Mouse (Mus musculus) stomach, embryonic 15.5 days (tissue): ENCODE results near the gene Lingo4. TPM values are rescaled to one million over a fixed set of nuclear protein-coding genes. Genes with fewer than 3 reads are reported as not detected.
A peak's percentile ranks its signal among the peaks of the same experiment; 100 is the strongest.

Experiments
- ATAC-seq: fragments of 200-750 bp; cut with Nextera tagmentation; 2 replicates; pipeline ENCODE4 v1.8.0; 2017; ENCODE audit warnings: low read depth, moderate number of reproducible peaks, moderate TSS enrichment; ENCODE audit not compliant: insufficient read depth, low FRiP score
- H3K27ac ChIP-seq: fragments of 300-500 bp; sonication (generic); 2 replicates; pipeline ENCODE4 v1.5.1; 2015; ENCODE audit warnings: mild to moderate bottlenecking, inconsistent platforms
- H3K27me3 ChIP-seq: fragments of 300-500 bp; sonication (generic); replicated peaks from 2 replicates; pipeline ENCODE4 v1.6.1; 2015; ENCODE audit warnings: inconsistent platforms
- H3K36me3 ChIP-seq: fragments of 300-500 bp; sonication (generic); 2 replicates; pipeline ENCODE4 v1.6.1; 2015; ENCODE audit warnings: inconsistent platforms
- H3K4me1 ChIP-seq: fragments of 300-500 bp; sonication (generic); 2 replicates; pipeline ENCODE4 v1.6.1; 2015; ENCODE audit warnings: inconsistent platforms
- H3K4me2 ChIP-seq: fragments of 300-500 bp; sonication (generic); 2 replicates; pipeline ENCODE4 v1.6.1; 2015; ENCODE audit warnings: mild to moderate bottlenecking, inconsistent platforms
- H3K4me3 ChIP-seq: fragments of 300-500 bp; sonication (generic); replicated peaks from 2 replicates; pipeline ENCODE4 v1.5.1; 2015; ENCODE audit warnings: inconsistent platforms
- H3K9ac ChIP-seq: fragments of 300-500 bp; sonication (generic); 2 replicates; pipeline ENCODE4 v1.6.1; 2015; ENCODE audit warnings: inconsistent platforms
- H3K9me3 ChIP-seq: fragments of 300-500 bp; sonication (generic); 2 replicates; pipeline ENCODE4 v1.6.1; 2016; ENCODE audit warnings: inconsistent platforms
- WGBS: fragments of 180-500 bp; shearing (Covaris S2); methylation state at CpG from one replicate; pipeline ENCODE4 v1.1.7; 2015; 5-methylcytosine and 5-hydroxymethylcytosine counted together
- polyA plus RNA-seq: library from polyadenylated mRNA; unstranded; fragments of >200 nt; fragmentation: Nextera tagmentation; extraction: Ambion mirVana; gene quantifications from 2 replicates; pipeline ENCODE4 v1.2.1, GENCODE M21; 2015

The Lingo4 gene
- polyA plus RNA-seq, 1 experiment from 2014 or later = 0.51 TPM

DNA sequence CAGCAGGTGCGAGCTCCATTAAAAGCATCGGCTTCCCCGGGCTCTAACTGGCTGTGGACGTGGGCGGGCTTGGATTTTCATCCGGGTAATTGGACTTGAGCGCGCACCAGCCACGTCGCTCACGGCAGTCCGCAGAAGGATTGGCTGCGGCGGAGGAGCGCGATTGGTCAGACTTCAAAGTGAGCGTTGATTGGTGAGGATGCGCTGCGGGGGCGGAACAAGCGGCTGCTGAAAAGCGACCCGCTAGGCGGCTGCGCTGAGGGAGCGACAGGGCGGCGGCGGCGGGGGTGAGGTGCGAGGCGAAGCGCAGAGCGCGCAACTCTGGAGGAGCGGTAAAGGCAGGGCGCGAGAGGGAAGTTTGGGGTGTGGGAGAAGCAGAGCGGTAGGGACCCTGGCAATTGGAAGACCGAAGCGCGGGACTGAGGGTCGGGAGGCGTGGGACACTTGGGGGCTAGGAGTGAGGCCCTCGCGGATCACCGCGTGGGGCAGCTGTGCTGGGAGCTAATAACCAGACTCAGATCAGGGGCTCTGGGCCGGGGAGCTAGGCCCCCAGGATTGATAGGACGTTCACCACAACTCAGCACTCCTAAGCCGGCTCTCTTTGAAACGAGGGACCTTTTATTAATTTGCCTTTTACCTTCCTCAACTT, 14.8 kb downstream of the Lingo4 start, which contains the start of gene Tdrkh:
Gene Tdrkh, plus strand, starts transcription at position 243 of the 649 bp plus-strand sequence.
- H3K36me3 ChIP-seq = no peaks in the 10 kb centered on the region
- peak within 1 kb of the TSS; percentile 17; the same call in 1 of the 2 replicates for H3K9ac ChIP-seq
- H3K4me3 ChIP-seq = peak within 1 kb of the TSS; percentile 55
- peaks cover 10% of the 10 kb centered on the region for H3K4me1 ChIP-seq
- no peaks in the 10 kb centered on the region for H3K27me3 ChIP-seq
- H3K27ac ChIP-seq = no peak within 1 kb of the TSS
- H3K4me2 ChIP-seq = peak within 1 kb of the TSS; percentile 95
- no peaks in the 10 kb centered on the region for H3K9me3 ChIP-seq
- WGBS = 9% methylated on average over 52 of the region's 52 CpGs
- ATAC-seq = peak; percentile 98

DNA sequence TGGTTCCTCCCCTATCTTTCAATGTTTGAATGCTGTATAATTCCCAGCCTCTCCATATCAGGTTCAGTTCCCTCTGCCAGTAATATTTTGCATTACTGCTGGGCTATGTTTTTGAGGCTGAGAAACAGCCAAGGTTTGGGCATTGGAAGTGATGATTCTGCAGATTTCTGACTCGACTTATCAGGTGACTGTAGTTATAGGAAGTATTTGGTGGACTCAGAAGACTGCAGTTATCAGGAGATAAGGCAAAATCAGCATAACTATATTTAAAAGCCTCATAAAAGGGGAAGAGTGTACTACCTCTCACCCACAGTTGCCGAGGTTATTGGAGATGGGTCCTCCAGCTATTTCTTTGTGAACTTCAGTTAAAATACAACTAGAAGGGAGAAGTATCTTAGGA, 32.7 kb downstream of the Lingo4 start:
- Histone ChIP-seq H3K27ac (no peak overlapping the region), H3K9me3 (no peaks in the 10 kb centered on the region), H3K4me1 (no peaks in the 10 kb centered on the region), H3K36me3 (no peaks in the 10 kb centered on the region), H3K4me3 (no peak overlapping the region), H3K9ac (no peak overlapping the region), H3K4me2 (no peak overlapping the region), H3K27me3 (no peaks in the 10 kb centered on the region)
- no peak for ATAC-seq
- WGBS = 67% methylated on average over 2 of the region's 2 CpGs

DNA sequence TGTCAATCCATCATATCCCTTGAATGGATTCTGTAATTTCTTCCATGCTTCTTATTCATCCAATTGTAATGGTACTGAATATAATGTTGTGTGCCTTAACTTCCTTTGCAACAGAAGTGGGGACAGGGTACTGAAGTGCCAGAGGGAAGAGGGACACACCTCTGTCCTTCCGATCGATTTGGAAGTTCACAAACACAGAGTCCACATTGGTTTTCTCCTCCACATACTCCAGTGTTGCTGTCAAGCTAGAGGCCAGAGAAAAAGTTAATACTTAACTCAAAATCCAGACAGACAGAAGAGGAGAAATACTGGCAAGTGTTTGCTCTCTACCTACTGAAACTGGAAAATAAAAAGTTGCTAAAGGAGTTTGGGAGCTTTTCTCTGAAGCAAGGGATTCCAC, 36.0 kb downstream of the Lingo4 start:
- no peak overlapping the region for H3K9ac ChIP-seq
- no peak overlapping the region for H3K4me3 ChIP-seq
- no peaks in the 10 kb centered on the region for H3K4me1 ChIP-seq
- ATAC-seq = no peak
- WGBS = 68% methylated on average over 2 of the region's 2 CpGs
- H3K27me3 ChIP-seq = no peaks in the 10 kb centered on the region
- no peak overlapping the region for H3K27ac ChIP-seq
- no peaks in the 10 kb centered on the region for H3K9me3 ChIP-seq
- no peak overlapping the region for H3K4me2 ChIP-seq
- H3K36me3 ChIP-seq = no peaks in the 10 kb centered on the region

- WGBS = 81% methylated on average over 9 of the region's 9 CpGs
- ATAC-seq = no peak
Measured at GRCm38 (mm10) chr3:94436420-94436819, 38.1 kb downstream of the Lingo4 start.

GRCm38 (mm10) chr3:94441182-94441581, 42.9 kb downstream of the Lingo4 start:
- Histone ChIP-seq H3K4me1 (peaks cover 2% of the 10 kb centered on the region; the same call in 1 of the 2 replicates), H3K4me2 (no peak overlapping the region), H3K9ac (no peak overlapping the region), H3K27me3 (no peaks in the 10 kb centered on the region), H3K9me3 (no peaks in the 10 kb centered on the region), H3K4me3 (no peak overlapping the region), H3K27ac (no peak overlapping the region), H3K36me3 (0 out of 2 replicates have a peak, but pooled peaks cover 3% of the 10 kb centered on the region)
- 39% methylated on average over 3 of the region's 3 CpGs for WGBS
- ATAC-seq = no peak

More at GRCm38 (mm10) chr3:94436420-94436819, 38.1 kb downstream of the Lingo4 start:
- H3K27me3 ChIP-seq = no peaks in the 10 kb centered on the region
- H3K27ac ChIP-seq = no peak overlapping the region
- H3K4me1 ChIP-seq = no peaks in the 10 kb centered on the region
- no peaks in the 10 kb centered on the region for H3K9me3 ChIP-seq
- H3K9ac ChIP-seq = no peak overlapping the region
- H3K36me3 ChIP-seq = no peaks in the 10 kb centered on the region
- H3K4me2 ChIP-seq = no peak overlapping the region
- no peak overlapping the region for H3K4me3 ChIP-seq

DNA sequence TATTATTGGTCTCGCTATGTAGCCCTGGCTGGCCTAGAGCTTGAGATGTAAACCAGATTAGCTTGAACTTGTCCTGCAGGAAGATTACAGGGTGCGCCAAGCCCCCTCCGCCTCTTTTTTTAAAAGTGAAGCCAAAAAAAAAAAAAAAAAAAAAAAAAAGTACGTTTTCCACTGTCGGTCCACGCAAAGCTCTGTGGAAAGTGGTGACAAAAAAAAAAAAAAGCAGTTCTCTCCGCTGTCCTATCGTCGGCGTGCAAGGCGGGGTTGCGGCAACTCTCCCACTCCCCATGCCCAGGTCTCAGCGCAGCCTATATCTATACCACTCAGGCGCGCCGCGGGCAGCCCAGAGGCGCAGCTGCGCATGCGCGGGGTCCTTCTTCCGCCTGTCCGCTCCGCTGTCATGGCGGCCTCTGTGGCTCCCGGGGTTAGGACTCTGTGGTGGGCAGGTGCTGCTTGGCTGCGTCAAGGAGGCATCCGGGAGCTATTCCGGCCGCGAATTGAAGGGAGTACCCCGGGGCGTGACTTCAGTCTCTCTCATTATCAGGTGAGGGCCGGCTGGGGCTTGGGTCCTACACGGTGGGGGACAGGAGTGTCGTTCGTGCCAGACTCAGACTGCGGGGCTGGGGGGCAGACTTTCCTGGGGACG, 44.8 kb downstream of the Lingo4 start, which contains the start of gene Mrpl9:
Gene Mrpl9, plus strand, starts transcription at position 368 of the 646 bp plus-strand sequence.
- Histone ChIP-seq H3K9ac (peak within 1 kb of the TSS; percentile 96), H3K36me3 (peaks cover 20% of the 10 kb centered on the region), H3K4me3 (peak within 1 kb of the TSS; percentile 93), H3K27ac (peak within 1 kb of the TSS; percentile 68), H3K4me2 (peak within 1 kb of the TSS; percentile 78), H3K4me1 (peaks cover 2% of the 10 kb centered on the region; the same call in 1 of the 2 replicates), H3K9me3 (no peaks in the 10 kb centered on the region), H3K27me3 (no peaks in the 10 kb centered on the region)
- under 1% methylated on average over 38 of the region's 39 CpGs for WGBS
- peak; percentile 97 for ATAC-seq

DNA sequence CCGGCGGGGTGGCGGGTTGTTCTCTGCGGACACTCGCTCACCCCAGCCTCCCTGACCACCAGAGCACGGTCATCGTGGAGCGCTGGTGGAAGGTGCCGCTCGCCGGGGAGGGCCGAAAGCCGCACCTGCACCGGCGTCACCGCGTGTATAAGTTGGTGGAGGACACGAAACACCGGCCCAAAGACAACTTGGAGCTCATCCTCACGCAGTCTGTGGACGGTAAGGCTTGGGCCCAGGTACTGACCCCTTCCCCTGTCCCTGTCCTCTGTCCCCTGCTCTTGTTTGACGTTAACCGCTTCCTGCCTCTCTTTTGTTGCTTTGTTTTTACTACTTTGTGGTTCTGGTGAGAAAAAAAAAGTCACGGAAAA, 45.3 kb downstream of the Lingo4 start, which contains the start of gene Oaz3:
Gene Oaz3, minus strand, starts transcription at position 319 of the 368 bp plus-strand sequence.
- under 1% methylated on average over 24 of the region's 24 CpGs for WGBS
- no peak; the same call in 1 of the 2 replicates for ATAC-seq
- peak within 1 kb of the TSS; percentile 78 for H3K4me2 ChIP-seq
- H3K36me3 ChIP-seq = peaks cover 24% of the 10 kb centered on the region
- H3K27ac ChIP-seq = peak within 1 kb of the TSS; percentile 68
- H3K27me3 ChIP-seq = no peaks in the 10 kb centered on the region
- H3K4me3 ChIP-seq = peak within 1 kb of the TSS; percentile 93
- no peaks in the 10 kb centered on the region for H3K9me3 ChIP-seq
- peaks cover 2% of the 10 kb centered on the region; the same call in 1 of the 2 replicates for H3K4me1 ChIP-seq
- peak within 1 kb of the TSS; percentile 96 for H3K9ac ChIP-seq

- Histone ChIP-seq H3K4me1 (no peaks in the 10 kb centered on the region; the same call in 1 of the 2 replicates), H3K27ac (no peak overlapping the region), H3K4me3 (no peak overlapping the region), H3K4me2 (no peak overlapping the region), H3K36me3 (peaks cover 24% of the 10 kb centered on the region), H3K27me3 (no peaks in the 10 kb centered on the region), H3K9me3 (no peaks in the 10 kb centered on the region), H3K9ac (no peak overlapping the region)
- ATAC-seq = no peak
- 84% methylated on average over 2 of the region's 2 CpGs for WGBS
Measured at GRCm38 (mm10) chr3:94449377-94449776, 51.1 kb downstream of the Lingo4 start.

Other genes with a start within 250 kb of the Lingo4 start
- not detected in 2 replicates for gene Gm10696, start 220.3 kb upstream of the Lingo4 start, polyA plus RNA-seq
- gene Gm5286, start 201.8 kb upstream of the Lingo4 start, polyA plus RNA-seq = not detected in 2 replicates
- not detected in 2 replicates for gene Gm4778, start 134.5 kb upstream of the Lingo4 start, polyA plus RNA-seq
- 11.2 and 11.9 TPM in 2 replicates for gene Them4, start 88.4 kb upstream of the Lingo4 start, polyA plus RNA-seq
- gene Them5, start 56.4 kb upstream of the Lingo4 start, polyA plus RNA-seq = 5.2 and 10.4 TPM in 2 replicates
- 1.4 and 2.0 TPM in 2 replicates for gene C2cd4d, start 36.1 kb upstream of the Lingo4 start, polyA plus RNA-seq
- 7.0 and 7.6 TPM in 2 replicates for gene Rorc, start 25.7 kb upstream of the Lingo4 start, polyA plus RNA-seq
- gene Tdrkh, start 14.8 kb downstream of the Lingo4 start, polyA plus RNA-seq = 9.4 and 10.6 TPM in 2 replicates
- gene Mrpl9, start 44.8 kb downstream of the Lingo4 start, polyA plus RNA-seq = 66.3 and 68.6 TPM in 2 replicates
- 0.79 and 1.5 TPM in 2 replicates for gene Oaz3, start 45.4 kb downstream of the Lingo4 start, polyA plus RNA-seq
- gene Celf3, start 79.8 kb downstream of the Lingo4 start, polyA plus RNA-seq = 23.0 and 25.8 TPM in 2 replicates
- 4.6 and 5.3 TPM in 2 replicates for gene Riiad1, start 81.8 kb downstream of the Lingo4 start, polyA plus RNA-seq
- 37.4 and 41.6 TPM in 2 replicates for gene Snx27, start 184.2 kb downstream of the Lingo4 start, polyA plus RNA-seq
- gene Gm10972, start 244.6 kb downstream of the Lingo4 start, polyA plus RNA-seq = not detected in 2 replicates